Mouse (Mus musculus) thymus, postnatal 36 days (tissue): Measurements from ENCODE around the gene Lrp2.

Experiments used
- DNase-seq, 2 experiments: peaks; one replicate each; pipeline ENCODE4 v3.0.0; 2022; ENCODE audit warnings: mixed read lengths in 2 of 2

Lrp2 gene

DNA sequence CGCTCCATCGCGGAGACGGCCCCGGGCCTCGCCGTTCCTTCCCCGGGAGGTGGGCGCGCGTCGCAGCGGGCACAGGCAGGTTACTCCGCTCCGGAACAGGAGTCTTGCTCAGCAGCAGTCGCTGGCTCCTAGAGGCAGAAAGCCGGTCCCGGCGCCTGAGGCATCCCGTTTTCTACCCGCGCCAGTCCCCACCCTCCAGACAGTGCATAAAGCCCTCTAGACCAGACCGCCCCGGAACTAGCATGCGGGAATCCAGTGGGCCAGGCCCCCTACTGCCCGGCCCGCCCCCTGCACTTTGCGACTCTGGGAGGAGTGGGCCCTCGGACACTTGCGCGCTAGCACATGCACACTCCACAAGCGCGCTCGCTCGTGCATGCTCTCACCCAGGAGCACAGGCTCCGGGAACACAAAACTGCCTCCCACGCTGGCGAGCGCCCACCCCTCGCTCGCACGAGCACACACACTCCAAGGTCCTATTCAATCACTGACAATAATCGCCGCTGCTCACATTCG lies at the start of gene Lrp2:
Gene Lrp2, minus strand, starts transcription at position 180 of the 513 bp plus-strand sequence.
- no peak for DNase-seq

DNA sequence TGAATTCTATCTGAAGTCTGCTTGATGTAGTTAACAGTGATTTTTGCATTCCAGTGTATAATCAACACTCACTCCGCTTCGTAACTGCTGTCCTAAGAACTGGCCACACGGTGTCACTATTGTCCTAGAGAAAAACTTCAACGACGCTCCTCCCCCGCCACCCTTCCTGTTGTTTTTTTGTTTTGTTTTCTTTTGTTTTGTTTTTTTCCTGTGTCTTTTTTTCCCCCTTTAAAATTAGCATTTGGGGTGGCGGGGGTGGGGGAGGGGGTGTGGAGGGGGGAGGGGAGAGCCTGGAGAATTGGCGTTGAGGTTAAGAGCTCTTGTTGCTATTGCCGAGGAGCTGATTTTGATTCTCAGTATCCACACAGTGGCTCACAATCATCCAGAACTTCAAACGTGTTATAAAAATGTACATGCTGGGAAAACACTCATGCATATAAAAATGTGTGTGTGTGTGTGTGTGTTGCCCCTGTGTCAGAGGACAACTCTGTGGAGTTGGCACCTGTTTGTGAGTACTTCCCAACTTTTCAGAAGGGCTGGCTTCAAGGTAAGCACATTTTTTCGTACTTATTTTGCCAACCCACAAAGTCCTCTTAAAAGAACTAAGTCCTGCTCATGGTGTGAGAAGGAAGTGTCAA lies 49.3 kb upstream of the Lrp2 start:
- DNase-seq: peak; percentile 39 to 43

DNA sequence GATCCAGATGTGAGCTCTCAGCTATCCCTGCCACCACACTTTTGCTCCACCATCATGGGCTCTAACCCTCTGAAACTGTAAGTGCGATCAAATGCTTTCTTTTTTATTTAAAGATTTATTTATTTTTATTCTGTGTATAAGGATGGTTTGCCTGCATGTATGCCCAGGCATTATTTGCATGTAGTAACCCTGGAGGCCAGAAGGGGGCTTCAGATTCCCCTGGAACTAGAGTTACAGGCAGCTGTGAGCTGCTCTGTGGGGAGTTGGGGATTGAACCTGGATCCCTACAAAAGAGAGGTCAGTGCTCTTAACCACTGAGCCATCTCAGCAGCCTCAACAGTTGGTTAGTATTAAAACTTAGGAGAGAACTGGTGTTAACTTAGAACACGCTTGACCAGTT lies 45.6 kb upstream of the Lrp2 start:
- peak; percentile 27 to 34 for DNase-seq

DNA sequence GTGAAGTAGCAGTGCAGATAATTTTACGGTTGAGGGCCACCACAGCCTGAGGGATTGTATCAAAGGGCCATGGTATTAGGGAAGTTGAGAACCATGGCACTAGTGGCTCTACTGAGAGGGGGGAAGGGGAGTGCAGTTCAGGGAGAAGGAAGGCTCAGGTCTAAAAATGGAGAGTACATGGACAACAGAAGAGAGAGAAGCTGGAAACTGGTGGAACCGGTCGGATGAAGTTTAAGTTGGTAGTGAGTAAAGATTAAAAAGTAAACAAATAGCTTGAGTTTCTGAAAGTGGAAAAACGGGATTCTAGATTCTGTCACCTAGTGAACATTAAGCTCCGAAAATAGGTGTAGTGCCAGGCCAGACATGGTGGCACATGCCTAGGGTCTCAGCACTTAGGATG lies 44.9 kb upstream of the Lrp2 start:
- no peak for DNase-seq

DNA sequence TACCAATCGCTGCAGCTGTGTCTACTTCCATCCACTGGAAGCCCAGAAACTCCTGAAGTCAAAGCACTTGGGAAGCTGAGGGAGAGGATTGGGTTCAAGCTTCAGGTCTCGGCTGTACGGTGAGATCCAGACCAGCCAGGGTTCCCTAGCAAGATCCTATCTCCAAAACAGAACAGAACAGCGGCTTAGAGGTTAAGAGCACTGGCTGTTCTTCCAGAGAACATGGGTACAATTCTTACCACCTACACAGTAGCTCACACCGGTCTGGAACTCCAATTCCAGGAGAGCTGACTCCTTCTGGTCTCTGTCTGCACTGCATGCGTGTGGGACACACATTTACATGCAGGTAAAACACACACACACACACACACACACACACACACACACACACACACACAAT lies 44.0 kb upstream of the Lrp2 start:
- DNase-seq: no peak

DNA sequence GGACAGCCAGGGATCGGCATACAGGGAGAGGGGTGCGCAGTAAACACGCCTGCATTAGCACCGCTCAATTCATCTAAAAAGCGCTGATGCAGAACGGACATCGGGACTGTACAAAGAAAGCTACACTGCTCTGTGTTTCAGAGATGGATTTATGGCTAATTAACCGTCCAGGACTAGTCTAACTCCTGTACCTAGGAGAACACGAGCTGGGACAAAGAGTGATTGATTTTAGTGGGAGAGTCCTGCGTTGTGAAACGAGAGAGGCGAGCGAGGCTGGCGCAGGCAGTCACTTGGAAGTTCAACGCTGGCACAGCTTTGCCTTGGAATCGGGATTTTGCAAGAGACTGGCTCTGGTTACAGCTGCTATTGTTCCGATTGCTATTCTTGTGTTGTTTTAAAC lies 43.4 kb upstream of the Lrp2 start:
- DNase-seq: no peak

DNA sequence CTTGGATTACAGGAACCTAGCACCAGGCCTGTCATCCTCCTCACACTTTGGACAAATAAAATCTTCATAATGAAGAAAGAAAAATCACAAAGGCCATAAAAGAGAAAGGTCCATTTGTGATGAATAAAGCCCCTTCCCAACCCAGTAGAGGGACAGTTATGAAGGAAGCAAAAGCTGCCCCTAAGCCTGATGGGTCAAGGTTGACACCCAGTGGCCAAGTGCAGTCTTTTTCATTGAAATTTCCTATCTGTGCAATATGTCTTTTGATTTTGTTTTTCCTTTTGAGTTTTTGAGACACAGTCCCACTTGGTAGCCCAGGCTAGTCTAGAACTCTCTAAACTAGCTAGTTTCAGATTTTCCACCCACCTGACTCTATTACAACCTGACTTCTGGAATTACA lies 33.4 kb upstream of the Lrp2 start:
- DNase-seq: no peak

DNA sequence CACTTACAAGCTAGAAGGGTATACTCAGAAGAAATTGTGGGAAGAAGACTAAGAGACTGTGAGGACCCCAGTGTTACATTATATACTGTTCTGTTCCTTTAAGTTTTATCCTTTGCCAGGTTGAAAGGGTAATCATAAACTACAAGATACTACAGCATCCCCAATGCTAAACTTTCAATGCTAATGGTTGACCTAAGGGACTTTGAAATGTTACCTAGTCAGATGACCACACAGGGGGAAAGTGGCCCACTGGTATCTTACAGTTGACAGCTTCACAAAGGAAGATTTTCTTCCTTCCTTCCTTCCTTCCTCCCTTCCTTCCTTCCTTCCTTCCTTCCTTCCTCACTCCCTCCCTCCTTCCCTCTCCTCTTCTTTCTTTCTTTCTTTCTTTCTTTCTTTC lies 32.5 kb upstream of the Lrp2 start:
- no peak for DNase-seq

DNA sequence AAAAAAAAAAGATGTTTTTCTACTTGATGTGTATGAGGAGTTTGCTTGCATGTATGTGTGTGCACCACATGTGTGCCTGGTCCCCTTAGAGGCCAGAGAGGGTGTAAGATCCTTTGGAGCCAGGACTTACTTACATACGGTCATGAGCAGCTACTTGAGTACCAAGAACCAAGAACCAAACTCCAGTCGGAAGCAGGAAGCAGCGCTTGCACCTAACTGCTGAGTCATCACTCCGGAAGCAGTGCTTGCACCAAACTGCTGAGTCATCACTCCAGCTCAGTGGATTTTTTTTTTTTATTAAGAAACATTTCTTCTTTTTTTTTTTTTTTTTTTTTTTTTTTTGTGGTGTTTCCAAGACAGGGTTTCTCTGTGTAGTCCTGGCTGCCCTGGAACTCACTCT lies 27.4 kb upstream of the Lrp2 start:
- no peak for DNase-seq

DNA sequence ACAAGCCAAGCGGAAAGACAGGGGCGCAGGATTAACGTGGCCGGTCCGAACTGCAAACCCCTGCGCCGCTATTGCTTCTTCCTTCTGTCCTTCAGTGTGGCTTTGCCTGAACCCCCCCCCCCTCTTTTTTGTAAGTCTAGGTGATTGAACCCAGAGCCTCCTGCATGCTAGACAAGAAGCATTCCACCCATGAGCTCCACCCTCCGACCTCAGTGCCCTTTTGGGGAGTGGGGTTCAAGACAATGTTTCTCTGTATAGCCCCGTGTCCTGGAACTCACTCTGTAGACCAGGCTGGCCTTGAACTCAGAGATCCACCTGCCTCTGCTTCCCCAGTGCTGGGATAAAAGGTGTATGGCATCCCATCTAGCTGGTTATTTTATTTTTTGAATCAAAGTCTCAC lies 26.9 kb upstream of the Lrp2 start:
- no peak for DNase-seq

DNA sequence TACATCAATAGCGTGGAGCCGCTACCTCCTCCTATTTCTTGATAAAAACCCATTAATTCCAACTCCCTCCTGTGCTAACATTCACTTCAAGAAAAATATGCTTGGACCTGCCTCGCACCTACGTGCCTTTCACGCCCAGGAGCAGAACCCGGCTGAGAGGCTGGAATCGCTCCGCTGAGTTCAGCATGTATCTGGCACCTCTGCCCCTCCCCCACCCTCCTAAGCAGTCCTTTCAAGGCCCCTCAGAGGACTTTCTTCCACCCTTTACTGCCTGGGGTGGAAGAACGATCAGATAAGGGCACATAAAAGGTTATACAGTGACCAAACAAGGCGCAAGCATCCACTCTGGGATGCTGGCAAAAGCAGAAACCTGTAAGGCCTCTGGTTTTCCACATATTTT lies 26.4 kb upstream of the Lrp2 start:
- no peak for DNase-seq

DNA sequence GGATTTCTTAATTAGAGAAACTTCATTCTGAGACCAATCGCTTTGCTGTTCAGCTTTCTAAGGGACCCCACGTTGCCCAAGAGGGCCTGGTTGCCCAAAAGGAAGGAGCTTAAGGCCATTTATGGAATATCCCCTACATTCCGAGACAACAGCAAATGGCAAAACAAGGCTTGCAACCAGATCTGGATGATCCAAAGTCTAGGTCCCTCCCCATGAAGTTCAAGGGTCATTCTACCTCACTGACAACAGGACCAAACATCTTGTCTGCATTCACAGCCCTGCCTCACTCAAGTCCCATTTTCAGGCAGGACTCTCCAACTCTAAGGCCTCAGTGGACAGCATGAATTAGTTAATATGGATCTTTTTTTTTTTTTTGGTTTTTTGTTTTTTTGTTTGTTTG lies 20.8 kb upstream of the Lrp2 start:
- no peak for DNase-seq

DNA sequence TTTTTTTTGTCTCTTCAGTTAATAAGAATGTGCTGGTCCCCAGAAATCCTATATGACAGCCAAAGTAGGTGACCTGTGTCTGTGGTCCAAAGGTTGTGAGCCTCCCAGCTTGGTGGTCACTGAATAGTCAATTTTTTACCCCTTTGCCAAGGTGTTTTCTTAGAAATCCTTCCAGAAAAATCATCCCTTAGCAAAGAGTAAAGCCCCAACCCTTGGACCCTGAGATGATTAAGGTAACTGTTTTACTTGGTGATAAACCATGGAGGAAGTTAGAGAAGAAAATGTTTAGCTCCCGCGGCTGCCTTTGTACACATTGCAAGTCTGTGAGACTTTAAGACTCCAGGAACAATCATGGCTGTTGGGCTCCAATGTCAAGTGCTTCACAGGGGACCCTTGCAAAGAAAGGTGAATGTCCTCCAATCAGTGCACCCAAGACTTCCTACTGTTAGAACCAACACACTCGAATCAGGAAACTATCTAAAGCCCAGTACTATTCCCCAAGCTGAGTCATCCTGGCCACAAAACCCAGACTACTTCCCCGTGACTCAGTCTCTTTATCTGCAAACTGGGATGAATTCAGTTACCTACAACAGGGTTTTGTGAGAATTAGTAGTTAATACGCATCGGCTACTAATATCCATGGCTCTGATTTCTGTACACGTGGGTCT lies 18.0 kb upstream of the Lrp2 start:
- no peak for DNase-seq

DNA sequence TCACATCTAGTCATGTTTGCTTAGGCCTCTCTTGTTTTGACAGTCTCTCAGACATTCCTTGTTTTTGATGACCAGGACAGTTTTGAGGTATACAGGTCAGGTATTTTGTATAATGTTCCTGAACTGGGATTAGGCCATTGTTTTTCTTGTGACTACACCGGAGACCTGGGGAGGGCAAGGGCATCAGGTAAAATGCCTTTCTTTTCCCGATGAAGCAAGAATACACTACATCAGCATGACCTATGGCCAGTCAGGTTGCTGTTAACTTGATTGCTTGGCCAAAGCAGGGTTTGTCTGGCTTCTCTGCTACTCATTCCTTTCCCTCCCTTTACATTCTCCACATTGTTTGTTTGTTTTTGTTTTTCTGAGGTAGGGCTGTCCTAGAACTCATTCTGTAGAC lies 7.3 kb upstream of the Lrp2 start:
- DNase-seq: no peak

DNA sequence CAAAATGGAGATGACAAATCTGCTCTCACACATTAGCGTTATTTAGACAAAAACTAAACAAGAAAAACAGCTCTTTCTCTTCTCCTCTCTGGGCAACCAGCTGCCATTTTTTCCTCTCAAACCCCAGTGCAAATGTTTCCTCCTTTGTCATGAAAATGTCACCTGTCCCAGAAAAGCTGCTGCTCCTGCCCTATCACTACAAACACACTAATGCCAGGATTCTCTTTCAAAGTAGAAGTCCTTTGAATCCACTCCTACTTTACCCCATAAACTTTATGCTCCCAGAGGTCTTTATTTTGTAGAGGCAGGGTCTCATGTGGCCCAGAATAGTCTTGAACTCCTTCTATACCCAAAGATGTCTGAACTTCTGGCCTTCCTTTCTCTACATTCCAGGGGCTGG lies 6.7 kb upstream of the Lrp2 start:
- no peak for DNase-seq

DNA sequence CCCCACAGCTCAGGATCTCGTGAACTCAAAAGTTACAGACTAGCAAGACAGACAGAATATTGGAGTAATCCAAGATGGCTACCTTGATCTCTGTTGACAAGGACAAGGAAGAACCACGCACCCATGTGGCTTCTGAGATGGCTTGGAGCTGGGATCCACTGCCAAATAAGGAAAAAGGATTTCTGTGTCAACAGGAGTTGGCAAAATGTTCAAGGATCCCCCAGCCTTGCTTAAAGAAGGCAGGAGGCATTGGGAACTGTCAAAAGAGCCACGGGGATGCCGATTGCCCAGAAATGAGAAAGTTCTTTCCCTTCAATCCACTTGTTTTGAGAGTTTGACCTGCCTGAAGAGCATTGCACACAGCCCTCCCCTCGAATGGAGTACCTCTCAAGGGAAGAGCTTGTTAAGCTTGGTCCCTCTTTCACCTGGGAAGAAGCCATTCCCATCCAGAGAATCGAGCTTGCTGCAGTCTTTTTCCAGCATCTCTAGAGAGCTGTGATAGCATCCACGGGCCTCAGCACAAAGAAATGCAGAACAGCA lies 6.2 kb upstream of the Lrp2 start:
- no peak for DNase-seq

DNA sequence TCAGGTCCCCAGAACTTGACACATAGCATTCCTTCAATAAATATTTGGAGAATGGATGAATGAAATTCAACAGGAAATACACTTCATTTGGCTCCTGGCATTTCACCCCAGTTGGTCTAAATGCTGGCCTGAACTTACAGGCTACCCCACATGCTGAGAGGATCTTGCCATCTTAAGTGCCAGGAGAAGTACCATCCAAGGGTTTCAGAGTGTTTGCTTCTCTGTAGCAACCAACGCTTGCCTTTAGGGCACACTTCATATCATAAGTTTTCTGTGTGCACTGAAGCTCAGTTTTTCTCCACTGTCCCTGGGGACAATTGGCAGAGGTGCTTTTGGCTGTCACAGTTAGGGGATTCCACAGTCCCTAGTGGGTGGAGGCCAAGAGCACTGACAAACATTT lies 4.7 kb upstream of the Lrp2 start:
- DNase-seq: no peak

DNA sequence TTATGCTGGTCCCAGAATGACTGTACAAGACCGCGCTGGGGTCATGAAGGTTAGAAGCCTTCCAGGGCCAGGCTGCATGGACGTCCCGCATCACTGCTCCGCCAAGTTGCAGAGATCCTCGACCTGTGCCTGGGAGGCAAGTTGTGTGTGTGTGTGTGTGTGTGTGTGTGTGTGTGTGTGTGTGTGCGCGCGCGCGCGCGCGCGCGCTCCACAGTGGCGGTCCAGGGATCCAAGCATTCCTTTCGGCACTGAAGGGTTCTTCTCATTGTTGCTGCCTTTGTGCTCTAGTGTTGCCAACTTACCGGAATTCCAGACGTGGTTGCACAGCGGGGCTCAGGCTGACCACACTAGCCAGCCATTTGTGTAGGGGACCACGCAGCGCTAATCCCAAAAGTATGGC lies 2.0 kb upstream of the Lrp2 start:
- DNase-seq: no peak

DNA sequence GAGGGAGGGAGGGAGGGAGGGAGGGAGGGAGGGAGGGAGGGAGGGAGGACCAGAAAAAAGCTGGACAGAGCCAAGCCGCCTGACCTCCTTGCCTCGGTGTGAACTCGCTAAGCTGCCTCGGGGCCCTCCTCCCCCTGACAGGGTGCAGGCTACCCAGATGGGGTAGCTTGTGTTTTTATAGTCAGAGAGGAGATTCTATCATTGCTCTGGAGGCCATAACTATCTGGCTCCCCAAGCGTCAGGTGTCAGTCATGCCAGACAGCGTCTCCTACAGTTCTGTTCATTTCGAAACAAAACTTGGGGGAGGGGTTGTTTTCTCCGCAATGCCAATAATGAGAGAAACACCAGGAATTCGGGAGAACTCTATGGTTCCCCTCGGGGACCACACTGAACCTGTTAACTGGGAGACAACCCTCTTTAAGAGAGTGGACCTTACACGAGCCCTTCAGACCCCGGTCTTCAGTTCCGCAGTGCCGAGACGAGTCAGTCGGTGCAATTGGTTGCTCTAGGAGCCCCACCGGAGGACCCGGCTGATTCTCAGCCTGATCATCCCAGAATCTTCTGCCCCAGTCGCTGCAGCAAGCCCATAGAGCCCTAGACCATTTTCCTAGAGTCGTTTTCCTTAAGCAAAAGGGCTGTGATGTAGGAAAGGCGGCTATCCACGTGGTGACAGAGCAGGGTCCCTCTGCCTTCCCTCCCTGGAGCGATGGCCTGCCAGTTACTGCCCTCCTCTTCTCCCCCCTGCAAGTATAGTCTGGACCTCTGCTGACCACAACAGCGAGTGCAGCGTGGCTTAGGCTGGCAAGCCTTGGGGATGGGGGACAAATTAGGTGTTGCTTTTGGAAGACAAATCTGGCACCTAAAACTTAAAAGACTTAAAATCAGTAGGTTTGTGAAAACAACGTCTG lies 1.2 kb upstream of the Lrp2 start:
- DNase-seq: no peak

DNA sequence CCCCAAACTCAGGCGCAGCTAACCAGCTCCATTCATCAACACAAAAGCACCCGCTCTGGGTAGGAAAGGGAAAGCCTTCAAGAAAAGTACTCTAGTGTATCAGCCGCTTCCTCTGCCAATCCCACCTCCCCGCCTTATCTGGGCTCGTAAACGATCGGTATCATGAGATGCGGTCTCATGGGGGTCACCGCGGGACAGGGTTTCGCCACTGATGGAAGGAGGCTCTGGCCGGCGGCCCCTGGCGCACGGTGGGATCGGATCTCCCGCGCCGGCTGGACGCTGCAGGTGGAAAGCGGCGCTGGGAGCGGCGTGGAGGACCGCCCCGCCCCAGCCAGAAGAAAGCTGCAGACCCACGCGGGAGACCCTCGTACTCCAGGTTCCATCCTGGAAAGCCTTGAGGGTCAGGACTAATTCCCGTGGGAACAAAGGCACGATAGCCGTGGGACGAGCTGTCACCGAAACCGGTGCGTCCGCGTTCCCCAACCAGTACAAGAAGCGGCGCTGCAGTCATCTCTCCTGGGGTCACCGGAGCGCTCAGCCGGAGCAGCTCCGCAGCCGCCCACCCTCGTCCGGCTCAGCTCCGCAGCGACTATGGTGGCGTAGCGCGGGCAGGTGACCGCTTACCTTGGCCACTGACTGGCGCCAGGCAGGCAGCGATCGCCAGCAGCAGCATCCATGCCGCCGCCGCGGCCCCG lies 527 bp downstream of the Lrp2 start:
- DNase-seq: peak in 1 of 2 experiments; percentile 2

DNA sequence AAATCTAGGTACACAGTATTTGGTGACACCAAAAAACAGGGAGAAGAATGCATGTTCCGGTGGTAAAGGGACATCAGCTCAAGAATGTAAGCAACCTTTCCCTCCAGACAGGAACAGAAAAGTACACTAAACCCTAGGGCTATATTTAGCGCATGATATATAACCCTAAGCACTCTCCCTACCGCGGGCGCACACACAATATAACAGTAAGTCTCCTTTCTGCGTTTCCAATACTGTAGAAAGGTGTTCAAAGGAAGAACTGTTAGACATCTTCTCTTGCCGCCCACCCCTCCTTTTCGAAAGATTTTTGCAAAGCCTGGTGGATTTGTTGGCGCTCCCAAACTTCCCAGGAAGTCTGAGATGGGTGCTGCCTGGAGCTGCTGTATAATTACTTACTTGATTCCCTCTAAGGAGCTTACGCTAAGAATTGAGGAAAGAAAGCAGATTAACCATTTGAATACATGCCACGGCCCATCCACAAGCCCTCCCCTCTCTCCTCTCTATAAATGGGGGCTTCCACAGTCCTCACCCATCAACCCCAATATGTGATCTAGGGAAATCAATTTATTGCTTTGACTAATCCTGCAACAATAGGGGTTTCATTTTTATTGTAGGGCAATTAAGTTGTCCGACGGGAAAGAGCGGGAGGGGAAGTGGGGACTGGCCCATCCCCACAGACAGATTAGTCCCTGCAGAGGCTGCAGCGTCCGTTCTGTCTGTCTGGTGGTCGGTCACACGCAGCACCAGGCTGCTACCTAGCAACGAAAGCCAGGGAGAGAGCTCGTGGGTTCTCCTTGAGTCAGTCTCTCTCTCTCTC lies 1.5 kb downstream of the Lrp2 start:
- no peak for DNase-seq

DNA sequence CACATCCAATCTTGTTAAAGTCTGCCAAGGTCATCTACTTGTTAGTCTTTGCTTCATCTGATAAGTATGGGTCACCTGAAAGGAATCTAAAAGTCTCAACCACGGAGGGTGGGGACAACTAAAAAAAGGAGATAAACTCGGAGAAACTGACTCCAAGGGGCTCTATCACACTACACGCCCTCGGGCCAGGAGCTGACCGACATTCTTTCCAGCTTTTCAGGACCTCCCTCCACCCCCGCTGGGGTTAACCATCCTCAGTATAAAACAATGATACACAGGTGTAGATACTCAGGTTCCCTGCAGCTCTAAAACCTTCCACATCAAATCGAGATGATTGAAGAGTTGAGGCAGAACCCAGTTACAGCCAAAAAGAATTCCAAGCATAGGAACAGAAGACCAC lies 3.0 kb downstream of the Lrp2 start:
- DNase-seq: no peak
